Mouse (Mus musculus): ENCODE results near the gene Psma1. TPM values are rescaled to one million over a fixed set of nuclear protein-coding genes. Genes with fewer than 3 reads are reported as not detected.

The Psma1 gene
- polyA plus RNA-seq (2015; fragmentation: Nextera tagmentation; extraction: Ambion mirVana): 326 and 353 TPM in 2 replicates

GRCm38 (mm10) chr7:114276005-114276752, at the start of gene Psma1:
TSS of gene Psma1 (minus strand) at chr7:114276118.
- Histone ChIP-seq H3K4me3 (ENCODE audit: low read length) (peak within 1 kb of the TSS; percentile 96), H3K4me2 (ENCODE audit: low read depth, low read length) (peak within 1 kb of the TSS; percentile 93), H3K27ac (ENCODE audit: low read length) (peak within 1 kb of the TSS; percentile 71), H3K9me3 (replicated peaks; ENCODE audit: control insufficient read depth, low read length) (no peaks in the 10 kb centered on the region), H3K27me3 (ENCODE audit: control insufficient read depth, insufficient read depth, low read length) (no peaks in the 10 kb centered on the region), H3K9ac (ENCODE audit: low read length) (peak within 1 kb of the TSS; percentile 95), H3K36me3 (ENCODE audit: control insufficient read depth, insufficient read depth) (peaks cover 16% of the 10 kb centered on the region), H3K4me1 (ENCODE audit: control insufficient read depth, insufficient read depth, low read length) (peaks cover 13% of the 10 kb centered on the region)
- ATAC-seq (replicated peaks; ENCODE audit: extremely low read depth, insufficient read depth, low FRiP score): peak; percentile 91
- WGBS: under 1% methylated on average over 39 of the region's 39 CpGs

- Histone ChIP-seq H3K4me1 (ENCODE audit: control insufficient read depth, insufficient read depth, low read length) (peaks cover 6% of the 10 kb centered on the region; the same call in 1 of the 2 replicates), H3K4me3 (ENCODE audit: low read length) (no peak overlapping the region), H3K4me2 (ENCODE audit: low read depth, low read length) (no peak overlapping the region), H3K9me3 (replicated peaks; ENCODE audit: control insufficient read depth, low read length) (no peaks in the 10 kb centered on the region), H3K27me3 (ENCODE audit: control insufficient read depth, insufficient read depth, low read length) (no peaks in the 10 kb centered on the region), H3K27ac (ENCODE audit: low read length) (no peak overlapping the region), H3K9ac (ENCODE audit: low read length) (no peak overlapping the region), H3K36me3 (ENCODE audit: control insufficient read depth, insufficient read depth) (no peaks in the 10 kb centered on the region)
- no peak for ATAC-seq (replicated peaks; ENCODE audit: extremely low read depth, insufficient read depth, low FRiP score)
- WGBS: 71% methylated on average over 1 of the region's 1 CpGs
These were observed 47.6 kb upstream of the Psma1 start for GRCm38 (mm10) chr7:114323527-114323926.

- peaks cover 7% of the 10 kb centered on the region for H3K4me1 ChIP-seq (ENCODE audit: control insufficient read depth, insufficient read depth, low read length)
- peak; percentile 45; the same call in 1 of the 2 replicates for ATAC-seq (replicated peaks; ENCODE audit: extremely low read depth, insufficient read depth, low FRiP score)
- H3K27me3 ChIP-seq (ENCODE audit: control insufficient read depth, insufficient read depth, low read length): no peaks in the 10 kb centered on the region
- no peak overlapping the region for H3K4me3 ChIP-seq (ENCODE audit: low read length)
- H3K27ac ChIP-seq (ENCODE audit: low read length): no peak overlapping the region
- 54% methylated on average over 9 of the region's 9 CpGs for WGBS
- H3K36me3 ChIP-seq (ENCODE audit: control insufficient read depth, insufficient read depth): no peaks in the 10 kb centered on the region
- H3K4me2 ChIP-seq (ENCODE audit: low read depth, low read length): no peak overlapping the region
- H3K9ac ChIP-seq (ENCODE audit: low read length): no peak overlapping the region
- H3K9me3 ChIP-seq (replicated peaks; ENCODE audit: control insufficient read depth, low read length): no peaks in the 10 kb centered on the region
These were observed 46.9 kb upstream of the Psma1 start for GRCm38 (mm10) chr7:114322531-114323441.

GRCm38 (mm10) chr7:114321694-114322372, 45.9 kb upstream of the Psma1 start:
- WGBS: 57% methylated on average over 5 of the region's 5 CpGs
- H3K9me3 ChIP-seq (replicated peaks; ENCODE audit: control insufficient read depth, low read length): no peaks in the 10 kb centered on the region
- no peak for ATAC-seq (replicated peaks; ENCODE audit: extremely low read depth, insufficient read depth, low FRiP score)
- H3K9ac ChIP-seq (ENCODE audit: low read length): no peak overlapping the region
- no peaks in the 10 kb centered on the region for H3K36me3 ChIP-seq (ENCODE audit: control insufficient read depth, insufficient read depth)
- H3K27ac ChIP-seq (ENCODE audit: low read length): no peak overlapping the region
- no peaks in the 10 kb centered on the region for H3K27me3 ChIP-seq (ENCODE audit: control insufficient read depth, insufficient read depth, low read length)
- H3K4me1 ChIP-seq (ENCODE audit: control insufficient read depth, insufficient read depth, low read length): peaks cover 13% of the 10 kb centered on the region
- H3K4me3 ChIP-seq (ENCODE audit: low read length): no peak overlapping the region
- H3K4me2 ChIP-seq (ENCODE audit: low read depth, low read length): no peak overlapping the region

- Histone ChIP-seq H3K36me3 (ENCODE audit: control insufficient read depth, insufficient read depth) (no peaks in the 10 kb centered on the region), H3K27me3 (ENCODE audit: control insufficient read depth, insufficient read depth, low read length) (no peaks in the 10 kb centered on the region), H3K4me2 (ENCODE audit: low read depth, low read length) (no peak overlapping the region), H3K9me3 (replicated peaks; ENCODE audit: control insufficient read depth, low read length) (no peaks in the 10 kb centered on the region), H3K4me1 (ENCODE audit: control insufficient read depth, insufficient read depth, low read length) (peaks cover 12% of the 10 kb centered on the region), H3K9ac (ENCODE audit: low read length) (no peak overlapping the region), H3K4me3 (ENCODE audit: low read length) (no peak overlapping the region), H3K27ac (ENCODE audit: low read length) (peak overlapping the region; percentile 82)
- no peak for ATAC-seq (replicated peaks; ENCODE audit: extremely low read depth, insufficient read depth, low FRiP score)
- 67% methylated on average over 4 of the region's 4 CpGs for WGBS
These were observed 42.0 kb upstream of the Psma1 start for GRCm38 (mm10) chr7:114317896-114318295.

- 33% methylated on average over 5 of the region's 5 CpGs for WGBS
- Histone ChIP-seq H3K4me3 (ENCODE audit: low read length) (no peak overlapping the region), H3K4me1 (ENCODE audit: control insufficient read depth, insufficient read depth, low read length) (peaks cover 11% of the 10 kb centered on the region), H3K9me3 (replicated peaks; ENCODE audit: control insufficient read depth, low read length) (no peaks in the 10 kb centered on the region), H3K36me3 (ENCODE audit: control insufficient read depth, insufficient read depth) (no peaks in the 10 kb centered on the region), H3K4me2 (ENCODE audit: low read depth, low read length) (peak overlapping the region; percentile 26), H3K27ac (ENCODE audit: low read length) (peak overlapping the region; percentile 82), H3K9ac (ENCODE audit: low read length) (peak overlapping the region; percentile 49; the same call in 1 of the 2 replicates), H3K27me3 (ENCODE audit: control insufficient read depth, insufficient read depth, low read length) (no peaks in the 10 kb centered on the region)
- ATAC-seq (replicated peaks; ENCODE audit: extremely low read depth, insufficient read depth, low FRiP score): peak; percentile 60
These were observed 41.5 kb upstream of the Psma1 start for GRCm38 (mm10) chr7:114317389-114317792.

GRCm38 (mm10) chr7:114316361-114316871, 40.5 kb upstream of the Psma1 start:
- no peak overlapping the region for H3K4me2 ChIP-seq (ENCODE audit: low read depth, low read length)
- no peaks in the 10 kb centered on the region for H3K27me3 ChIP-seq (ENCODE audit: control insufficient read depth, insufficient read depth, low read length)
- WGBS: 57% methylated on average over 5 of the region's 5 CpGs
- H3K4me3 ChIP-seq (ENCODE audit: low read length): no peak overlapping the region
- 0 out of 2 replicates have a peak, but pooled peaks have one; percentile 37 for ATAC-seq (replicated peaks; ENCODE audit: extremely low read depth, insufficient read depth, low FRiP score)
- peaks cover 9% of the 10 kb centered on the region for H3K4me1 ChIP-seq (ENCODE audit: control insufficient read depth, insufficient read depth, low read length)
- no peak overlapping the region for H3K9ac ChIP-seq (ENCODE audit: low read length)
- H3K27ac ChIP-seq (ENCODE audit: low read length): peak overlapping the region; percentile 82
- no peaks in the 10 kb centered on the region for H3K9me3 ChIP-seq (replicated peaks; ENCODE audit: control insufficient read depth, low read length)
- no peaks in the 10 kb centered on the region for H3K36me3 ChIP-seq (ENCODE audit: control insufficient read depth, insufficient read depth)

GRCm38 (mm10) chr7:114311209-114311608, 35.3 kb upstream of the Psma1 start:
- peak overlapping the region; percentile 10 for H3K4me2 ChIP-seq (ENCODE audit: low read depth, low read length)
- 15% methylated on average over 5 of the region's 5 CpGs for WGBS
- ATAC-seq (replicated peaks; ENCODE audit: extremely low read depth, insufficient read depth, low FRiP score): peak; percentile 87

More at GRCm38 (mm10) chr7:114311209-114311608, 35.3 kb upstream of the Psma1 start:
- H3K27ac ChIP-seq (ENCODE audit: low read length): no peak overlapping the region
- no peaks in the 10 kb centered on the region for H3K27me3 ChIP-seq (ENCODE audit: control insufficient read depth, insufficient read depth, low read length)
- peaks cover 8% of the 10 kb centered on the region for H3K4me1 ChIP-seq (ENCODE audit: control insufficient read depth, insufficient read depth, low read length)
- no peak overlapping the region for H3K4me3 ChIP-seq (ENCODE audit: low read length)
- H3K9me3 ChIP-seq (replicated peaks; ENCODE audit: control insufficient read depth, low read length): no peaks in the 10 kb centered on the region
- no peaks in the 10 kb centered on the region for H3K36me3 ChIP-seq (ENCODE audit: control insufficient read depth, insufficient read depth)
- no peak overlapping the region for H3K9ac ChIP-seq (ENCODE audit: low read length)

Measured in heart, embryonic 16.5 days (tissue).